Mouse (Mus musculus): ENCODE data around the gene Lix1l. TPM values are rescaled to one million over a fixed set of nuclear protein-coding genes. Genes with fewer than 3 reads are reported as not detected.

The Lix1l gene
- polyA plus RNA-seq, 1 experiment from 2014 or later: 6.8 TPM

- Histone ChIP-seq H3K4me1 (peaks cover 6% of the 10 kb centered on the region; the same call in 1 of the 2 replicates), H3K4me3 (no peak overlapping the region), H3K9me3 (no peaks in the 10 kb centered on the region), H3K36me3 (no peaks in the 10 kb centered on the region), H3K9ac (no peak overlapping the region), H3K27me3 (no peaks in the 10 kb centered on the region), H3K27ac (no peak overlapping the region), H3K4me2 (replicated peaks) (no peak overlapping the region)
- no peak for ATAC-seq (ENCODE audit: insufficient number of reproducible peaks, insufficient read depth, low FRiP score, low TSS enrichment)
- 89% methylated on average over 13 of the region's 13 CpGs for WGBS
Observed at GRCm38 (mm10) chr3:96569506-96569905, 31.4 kb upstream of the Lix1l start.

- no peak overlapping the region for H3K4me2 ChIP-seq (replicated peaks)
- no peaks in the 10 kb centered on the region for H3K36me3 ChIP-seq
- H3K9me3 ChIP-seq: no peaks in the 10 kb centered on the region
- no peak overlapping the region for H3K9ac ChIP-seq
- no peak overlapping the region for H3K27ac ChIP-seq
- no peak overlapping the region for H3K4me3 ChIP-seq
- ATAC-seq (ENCODE audit: insufficient number of reproducible peaks, insufficient read depth, low FRiP score, low TSS enrichment): no peak
- 0 out of 2 replicates have a peak, but pooled peaks cover 4% of the 10 kb centered on the region for H3K4me1 ChIP-seq
- no peaks in the 10 kb centered on the region for H3K27me3 ChIP-seq
- 87% methylated on average over 11 of the region's 11 CpGs for WGBS
Observed at GRCm38 (mm10) chr3:96569966-96570605, 30.9 kb upstream of the Lix1l start.

DNA sequence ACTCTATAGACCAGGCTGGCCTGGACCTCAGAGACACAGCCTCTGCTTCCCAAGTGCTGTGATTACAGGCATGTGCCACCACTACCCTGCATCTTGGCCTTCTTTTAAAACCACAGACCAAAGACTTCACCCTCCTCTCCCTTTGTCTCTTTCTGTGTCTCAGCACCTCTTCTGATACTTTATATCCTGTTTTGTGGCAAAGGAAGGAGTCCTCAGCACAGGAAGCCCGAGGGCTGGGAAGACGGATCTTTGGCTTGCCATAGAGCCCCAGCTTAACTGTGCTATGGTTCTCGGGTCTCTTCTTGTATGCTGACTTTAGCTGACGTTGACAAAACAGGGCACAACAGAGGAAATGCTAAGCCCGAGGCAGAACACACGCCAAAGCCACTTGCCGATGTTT is 30.3 kb upstream of the Lix1l start:
- H3K9me3 ChIP-seq: no peaks in the 10 kb centered on the region
- H3K4me2 ChIP-seq (replicated peaks): no peak overlapping the region
- no peak overlapping the region for H3K9ac ChIP-seq
- no peak overlapping the region for H3K27ac ChIP-seq
- H3K4me1 ChIP-seq: 0 out of 2 replicates have a peak, but pooled peaks cover 4% of the 10 kb centered on the region
- no peaks in the 10 kb centered on the region for H3K36me3 ChIP-seq
- no peak overlapping the region for H3K4me3 ChIP-seq
- no peaks in the 10 kb centered on the region for H3K27me3 ChIP-seq
- WGBS: 60% methylated on average over 7 of the region's 7 CpGs
- no peak for ATAC-seq (ENCODE audit: insufficient number of reproducible peaks, insufficient read depth, low FRiP score, low TSS enrichment)

DNA sequence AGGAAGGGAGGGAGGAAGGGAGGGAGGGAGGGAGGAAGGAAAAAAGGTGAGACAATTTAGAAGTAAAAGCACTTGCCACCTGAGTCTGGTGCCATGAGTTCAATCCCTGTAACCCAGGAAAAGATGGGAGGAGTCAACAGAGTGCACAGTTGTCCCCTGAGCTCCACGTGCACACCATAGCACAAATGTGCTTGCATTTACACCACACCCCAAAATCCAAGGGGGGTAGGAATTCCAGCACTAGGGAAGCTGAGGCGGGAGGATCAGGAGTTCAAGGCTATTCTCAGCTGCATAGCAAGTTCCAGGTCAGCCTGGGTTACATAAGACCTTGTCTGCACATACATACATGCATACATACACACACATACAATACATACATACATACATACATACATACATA is 29.6 kb upstream of the Lix1l start:
- no peak overlapping the region for H3K4me2 ChIP-seq (replicated peaks)
- WGBS: 89% methylated on average over 2 of the region's 2 CpGs

DNA sequence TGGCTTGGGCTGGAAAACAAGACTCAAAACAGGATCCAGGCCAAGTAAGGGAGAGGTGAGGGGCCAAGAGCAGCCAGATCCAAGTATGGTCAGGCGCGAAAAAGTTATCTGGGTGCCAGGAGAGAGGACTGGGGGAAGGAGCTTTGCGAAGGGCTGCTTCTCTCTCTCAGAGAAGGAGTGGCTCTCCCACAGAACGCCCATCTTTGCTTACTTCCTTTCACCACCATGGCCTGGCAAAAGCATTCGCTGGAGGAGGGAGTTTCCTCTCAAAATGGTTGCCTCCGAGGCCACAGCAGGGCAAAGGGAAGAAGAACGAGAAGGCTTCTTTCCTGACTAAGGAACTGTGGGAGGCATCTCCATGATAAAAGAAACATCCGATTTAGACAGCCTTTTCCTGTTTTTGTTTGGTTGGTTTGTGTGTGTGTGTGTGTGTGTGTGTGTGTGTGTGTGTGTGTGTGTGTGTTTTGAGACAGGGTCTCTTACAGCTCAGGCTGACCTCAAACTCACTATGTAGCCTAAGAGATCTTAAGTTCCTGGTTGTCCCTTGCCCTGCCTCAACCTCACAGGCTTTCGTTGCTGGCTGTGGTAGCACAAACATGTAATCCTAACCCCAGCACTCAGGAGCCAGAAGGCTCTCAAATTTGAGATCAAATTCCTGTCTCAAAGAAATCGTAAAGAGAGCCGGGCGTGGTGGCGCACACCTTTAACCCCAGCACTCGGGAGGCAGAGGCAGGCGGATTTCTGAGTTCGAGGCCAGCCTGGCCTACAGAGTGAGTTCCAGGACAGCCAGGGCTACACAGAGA is 28.9 kb upstream of the Lix1l start:
- no peak overlapping the region for H3K9ac ChIP-seq
- H3K9me3 ChIP-seq: no peaks in the 10 kb centered on the region
- H3K36me3 ChIP-seq: no peaks in the 10 kb centered on the region
- H3K4me1 ChIP-seq: peaks cover 11% of the 10 kb centered on the region
- no peak overlapping the region for H3K4me3 ChIP-seq
- no peak for ATAC-seq (ENCODE audit: insufficient number of reproducible peaks, insufficient read depth, low FRiP score, low TSS enrichment)
- peak overlapping the region; percentile 50; the same call in 1 of the 2 replicates for H3K27ac ChIP-seq
- 75% methylated on average over 16 of the region's 16 CpGs for WGBS
- H3K4me2 ChIP-seq (replicated peaks): no peak overlapping the region
- no peaks in the 10 kb centered on the region for H3K27me3 ChIP-seq

More for the DNA sequence above, 29.6 kb upstream of the Lix1l start:
- no peaks in the 10 kb centered on the region for H3K36me3 ChIP-seq
- H3K9ac ChIP-seq: no peak overlapping the region
- no peak overlapping the region for H3K27ac ChIP-seq
- ATAC-seq (ENCODE audit: insufficient number of reproducible peaks, insufficient read depth, low FRiP score, low TSS enrichment): no peak
- H3K4me3 ChIP-seq: no peak overlapping the region
- no peaks in the 10 kb centered on the region for H3K27me3 ChIP-seq
- peaks cover 5% of the 10 kb centered on the region for H3K4me1 ChIP-seq
- H3K9me3 ChIP-seq: no peaks in the 10 kb centered on the region

DNA sequence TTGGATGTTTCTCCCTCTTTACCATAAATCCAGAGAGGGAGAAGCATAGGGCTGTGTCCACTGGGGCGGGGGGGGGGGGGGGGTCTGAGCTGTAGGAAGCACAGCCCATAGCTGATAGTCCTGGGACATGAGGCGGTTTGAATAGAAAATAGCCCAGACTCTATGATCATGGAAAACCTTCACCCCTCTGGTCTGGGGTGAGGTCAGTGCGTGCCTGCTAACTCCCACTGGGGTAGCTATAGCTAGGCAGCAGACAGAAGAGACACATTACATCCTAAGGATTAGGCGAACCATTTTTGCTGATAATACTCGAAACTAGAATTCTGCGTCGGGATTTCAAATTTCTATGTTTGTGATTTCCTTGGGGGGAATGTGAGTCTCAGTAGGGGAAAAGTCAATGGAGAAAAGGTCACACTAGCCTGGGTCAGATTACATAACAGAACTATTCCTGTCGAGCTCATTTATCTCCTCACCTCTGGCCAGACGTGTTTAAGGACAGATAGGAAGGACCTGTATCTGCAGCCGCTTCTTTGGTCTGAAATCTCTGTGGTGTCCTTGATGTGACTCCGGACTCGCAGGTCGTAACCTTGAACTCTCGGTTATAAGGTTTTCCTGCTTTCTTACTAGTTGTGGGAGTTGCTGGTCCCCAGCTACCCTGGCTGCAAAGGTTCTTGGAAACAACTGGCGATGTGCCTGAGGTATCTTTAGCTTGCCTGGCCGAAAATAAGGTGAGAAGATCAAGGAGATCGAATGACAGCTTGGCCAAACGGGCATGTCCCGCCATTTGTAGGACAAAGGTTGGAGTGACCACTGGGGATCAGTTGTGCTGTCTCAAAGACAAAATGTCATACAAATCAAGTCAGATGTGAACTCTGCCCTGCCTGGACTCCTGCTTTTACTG is 27.1 kb upstream of the Lix1l start:
- no peaks in the 10 kb centered on the region for H3K27me3 ChIP-seq
- no peaks in the 10 kb centered on the region for H3K36me3 ChIP-seq
- no peak overlapping the region for H3K9ac ChIP-seq
- 63% methylated on average over 18 of the region's 19 CpGs for WGBS
- H3K27ac ChIP-seq: no peak overlapping the region
- H3K4me1 ChIP-seq: peaks cover 15% of the 10 kb centered on the region
- no peak for ATAC-seq (ENCODE audit: insufficient number of reproducible peaks, insufficient read depth, low FRiP score, low TSS enrichment)
- H3K9me3 ChIP-seq: no peaks in the 10 kb centered on the region
- no peak overlapping the region for H3K4me2 ChIP-seq (replicated peaks)
- H3K4me3 ChIP-seq: no peak overlapping the region

DNA sequence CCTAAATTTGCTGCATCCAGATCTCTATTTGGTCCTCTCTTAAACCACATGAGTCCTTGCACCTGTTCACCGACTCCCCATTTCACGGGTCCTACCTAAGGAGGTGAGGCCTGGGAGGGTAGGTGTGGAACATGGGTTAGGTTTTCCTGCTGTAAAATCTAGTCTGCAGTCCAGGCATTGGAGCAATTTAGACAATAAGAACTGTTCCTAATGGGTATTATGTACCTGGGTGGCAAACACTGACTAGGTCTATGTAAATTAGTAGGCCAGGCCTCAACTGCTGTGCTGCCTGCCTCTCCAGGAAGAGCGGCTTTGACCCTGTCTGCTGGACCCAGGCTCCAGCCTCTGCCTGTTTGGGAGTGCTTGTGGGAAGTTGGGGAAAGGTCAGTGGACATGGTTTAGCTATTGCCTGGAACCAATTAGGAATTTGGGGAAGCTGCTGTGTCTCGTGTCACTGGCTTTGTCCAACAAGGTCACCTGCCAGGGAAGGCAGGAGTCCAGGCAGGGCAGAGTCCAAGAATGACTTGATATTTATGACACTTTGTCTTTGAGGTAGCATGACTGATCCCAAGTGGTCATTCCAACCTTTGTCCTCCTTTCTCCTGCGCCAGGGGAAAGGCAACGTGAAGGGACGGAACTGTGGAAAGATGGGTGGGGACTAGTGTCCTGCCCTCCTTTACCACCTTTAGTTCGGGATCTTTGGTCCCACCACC is 25.5 kb upstream of the Lix1l start:
- H3K36me3 ChIP-seq: no peaks in the 10 kb centered on the region
- H3K4me3 ChIP-seq: no peak overlapping the region
- no peaks in the 10 kb centered on the region for H3K27me3 ChIP-seq
- peaks cover 17% of the 10 kb centered on the region for H3K4me1 ChIP-seq
- no peaks in the 10 kb centered on the region for H3K9me3 ChIP-seq
- no peak overlapping the region for H3K27ac ChIP-seq
- no peak overlapping the region for H3K4me2 ChIP-seq (replicated peaks)
- H3K9ac ChIP-seq: no peak overlapping the region
- no peak for ATAC-seq (ENCODE audit: insufficient number of reproducible peaks, insufficient read depth, low FRiP score, low TSS enrichment)
- WGBS: 82% methylated on average over 8 of the region's 8 CpGs

DNA sequence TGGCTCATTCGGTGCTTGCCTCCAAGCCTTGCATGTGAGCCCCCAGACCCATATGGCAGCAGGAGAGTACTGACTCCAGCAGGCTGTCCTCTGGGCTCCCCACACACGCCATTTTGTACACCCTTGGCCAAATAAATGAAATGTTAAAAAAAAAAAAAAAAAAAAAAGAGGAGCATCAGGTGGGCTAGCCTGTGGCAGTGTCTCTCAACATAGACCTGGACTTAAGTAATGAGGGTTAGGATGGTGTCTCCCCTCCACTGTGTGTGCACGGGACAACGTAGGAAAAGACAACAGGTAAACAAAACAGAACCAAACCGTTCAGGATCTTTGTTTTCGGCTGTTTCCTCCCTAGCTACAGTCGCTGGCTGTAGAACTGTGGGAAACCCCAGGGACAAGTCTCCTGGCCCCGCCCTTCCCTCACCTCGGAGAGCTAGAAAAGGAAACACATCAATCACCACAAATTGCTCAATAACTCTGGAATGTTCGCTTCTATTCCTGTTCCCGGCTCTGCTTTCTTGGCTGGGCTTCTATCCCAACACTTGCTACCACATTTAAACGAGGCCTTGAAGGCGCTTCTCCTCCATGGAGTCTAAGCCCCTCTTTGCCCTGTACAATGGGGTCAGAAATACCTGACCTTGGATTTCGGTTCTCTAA is 24.8 kb upstream of the Lix1l start:
- no peaks in the 10 kb centered on the region for H3K9me3 ChIP-seq
- no peak for ATAC-seq (ENCODE audit: insufficient number of reproducible peaks, insufficient read depth, low FRiP score, low TSS enrichment)
- 52% methylated on average over 14 of the region's 14 CpGs for WGBS
- H3K27me3 ChIP-seq: no peaks in the 10 kb centered on the region
- H3K4me3 ChIP-seq: peak overlapping the region; percentile 9; the same call in 1 of the 2 replicates
- H3K9ac ChIP-seq: no peak overlapping the region
- H3K4me1 ChIP-seq: peaks cover 19% of the 10 kb centered on the region
- H3K4me2 ChIP-seq (replicated peaks): peak overlapping the region; percentile 38
- H3K36me3 ChIP-seq: no peaks in the 10 kb centered on the region
- peak overlapping the region; percentile 80 for H3K27ac ChIP-seq

DNA sequence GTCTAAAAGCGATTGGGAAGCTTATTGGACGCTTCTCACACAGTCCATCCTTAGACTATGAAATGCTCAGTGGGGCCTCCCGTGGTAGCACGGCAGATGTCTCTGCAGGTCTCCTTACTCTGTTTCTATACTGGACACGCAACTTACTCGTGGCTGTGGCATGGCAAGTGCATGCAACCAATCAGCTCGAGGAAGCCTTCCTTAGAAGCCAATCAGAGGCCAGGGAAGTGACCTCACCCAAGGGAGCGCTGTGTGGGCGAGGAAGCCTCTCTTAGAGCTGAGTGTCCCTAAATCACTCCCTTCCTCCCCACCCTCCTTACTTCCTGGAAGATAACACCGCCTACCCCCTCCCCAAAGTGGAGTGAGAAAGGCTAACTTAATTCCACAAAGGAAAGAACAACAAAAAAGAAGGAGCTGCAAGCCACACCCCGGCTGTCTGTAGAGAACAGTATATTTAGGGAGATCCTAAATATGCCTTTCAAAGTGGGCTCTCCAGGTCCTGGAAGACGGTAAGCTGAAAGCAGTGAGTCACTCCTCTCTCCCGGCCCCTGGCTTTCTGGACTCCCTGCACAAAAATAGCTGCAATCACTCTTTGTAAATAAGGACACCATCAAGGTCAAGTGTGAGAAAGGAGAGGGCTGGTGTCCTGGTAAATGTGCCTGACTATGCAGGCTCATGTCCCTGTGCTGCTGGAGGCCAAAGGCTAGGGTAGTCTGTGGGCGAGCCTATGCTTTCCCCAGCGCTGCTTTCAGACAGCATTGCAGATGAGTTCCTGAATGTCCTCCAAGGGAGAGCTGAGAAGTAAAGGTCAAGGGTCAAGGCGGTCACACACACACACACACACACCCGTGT is 24.0 kb upstream of the Lix1l start, which contains the start of gene Gm16253:
TSS of gene Gm16253 (plus strand) at position 295 of the 852 bp plus-strand sequence.
- Histone ChIP-seq H3K9ac (no peak within 1 kb of the TSS), H3K27me3 (no peaks in the 10 kb centered on the region), H3K9me3 (no peaks in the 10 kb centered on the region), H3K36me3 (no peaks in the 10 kb centered on the region), H3K27ac (peak within 1 kb of the TSS; percentile 80), H3K4me1 (peaks cover 19% of the 10 kb centered on the region), H3K4me2 (replicated peaks) (peak within 1 kb of the TSS; percentile 38), H3K4me3 (peak within 1 kb of the TSS; percentile 9)
- ATAC-seq (ENCODE audit: insufficient number of reproducible peaks, insufficient read depth, low FRiP score, low TSS enrichment): peak; percentile 77
- 28% methylated on average over 17 of the region's 17 CpGs for WGBS

DNA sequence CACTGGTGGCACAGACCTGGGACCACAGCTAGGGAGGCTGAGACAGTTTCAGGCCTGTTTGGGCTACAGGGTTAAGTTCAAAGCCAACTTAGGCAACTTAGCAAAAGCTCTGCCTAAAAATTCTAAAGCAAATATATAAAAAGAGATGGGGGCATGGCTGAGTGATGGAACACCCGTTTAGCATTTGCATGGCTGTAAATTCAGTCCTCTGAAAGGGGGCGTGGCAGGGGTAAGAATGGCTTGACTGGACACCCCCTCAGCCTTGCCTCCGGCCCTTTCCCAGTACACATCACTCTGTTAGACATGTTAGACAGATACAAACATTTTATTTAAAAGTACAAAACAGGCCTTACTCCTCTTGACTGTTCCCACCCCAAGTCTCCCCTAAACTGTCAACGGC is 23.4 kb upstream of the Lix1l start:
- no peak overlapping the region for H3K9ac ChIP-seq
- H3K27ac ChIP-seq: peak overlapping the region; percentile 80
- H3K27me3 ChIP-seq: no peaks in the 10 kb centered on the region
- no peaks in the 10 kb centered on the region for H3K36me3 ChIP-seq
- no peak overlapping the region for H3K4me2 ChIP-seq (replicated peaks)
- WGBS: 84% methylated on average over 4 of the region's 4 CpGs
- no peak for ATAC-seq (ENCODE audit: insufficient number of reproducible peaks, insufficient read depth, low FRiP score, low TSS enrichment)
- H3K4me3 ChIP-seq: no peak overlapping the region
- peaks cover 19% of the 10 kb centered on the region for H3K4me1 ChIP-seq
- H3K9me3 ChIP-seq: no peaks in the 10 kb centered on the region
